Mouse (Mus musculus) cerebellum, adult 2 months (tissue): ENCODE measurements around the gene Fam13c.

Experiments
- CTCF ChIP-seq: fragments of 200-500 bp; IDR thresholded peaks from 2 replicates; pipeline ENCODE4 v1.5.1; 2011; ENCODE audit warnings: low read depth, mild to moderate bottlenecking, control low read depth, low read length, moderate library complexity, borderline replicate concordance; ENCODE audit not compliant: insufficient read depth
- POLR2A ChIP-seq: fragments of 200-500 bp; IDR thresholded peaks from 2 replicates; pipeline ENCODE4 v1.6.1; 2011; ENCODE audit warnings: low read length, control low read depth, borderline replicate concordance; ENCODE audit not compliant: insufficient read depth

DNA sequence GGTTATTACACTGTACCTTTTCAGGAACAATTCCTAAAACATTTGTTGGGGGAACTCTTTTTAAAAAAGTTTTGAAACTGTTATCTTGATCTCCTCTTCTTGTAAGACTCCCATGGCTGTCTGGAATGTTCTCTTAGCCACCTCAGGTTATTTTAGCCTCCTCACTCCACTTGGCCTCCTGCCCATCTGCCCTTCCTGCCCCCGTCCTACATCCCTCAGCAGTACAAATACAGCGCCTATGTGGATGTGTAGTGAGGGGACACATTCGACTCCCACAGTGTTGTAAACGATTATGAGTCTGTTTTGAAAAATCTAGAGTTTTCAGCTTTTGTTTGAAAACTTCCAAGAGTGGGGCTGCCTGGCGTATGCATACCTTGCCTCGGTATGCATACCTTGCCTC, 43.5 kb downstream of the Fam13c start:
- no peak for TF ChIP-seq POLR2A
- TF ChIP-seq CTCF = no peak
